Mouse (Mus musculus) kidney, postnatal 4 days (tissue): Measurements from ENCODE around the gene Arhgap33.
"Not testable (repeated sequence)": the region's sequence is repeated elsewhere in the genome, so short reads cannot be mapped to it uniquely, and the experiment has no call there.

Source experiments
- DNase-seq, 2 experiments: peaks; one replicate each; pipeline ENCODE4 v3.0.0; 2021; ENCODE audit warnings: mixed read lengths in 2 of 2

The Arhgap33 gene

GRCm38 (mm10) chr7:30492765-30493164 lies 42.1 kb downstream of the Arhgap33 start:
- peak; percentile 91 to 92 for DNase-seq

GRCm38 (mm10) chr7:30490957-30491307 lies 43.9 kb downstream of the Arhgap33 start:
- DNase-seq: no peak

- DNase-seq: peak; percentile 63 to 67
These were observed 44.5 kb downstream of the Arhgap33 start for GRCm38 (mm10) chr7:30490251-30490956.

GRCm38 (mm10) chr7:30484250-30484649 lies 50.6 kb downstream of the Arhgap33 start:
- peak; percentile 74 to 75 for DNase-seq

- DNase-seq: peak; percentile 71 to 82
These were observed 57.2 kb downstream of the Arhgap33 start for GRCm38 (mm10) chr7:30477415-30478381.

GRCm38 (mm10) chr7:30476136-30476535 lies 58.7 kb downstream of the Arhgap33 start:
- not testable (repeated sequence) for DNase-seq

GRCm38 (mm10) chr7:30474999-30475398 lies 59.9 kb downstream of the Arhgap33 start:
- no peak for DNase-seq

- peak; percentile 76 to 77 for DNase-seq
These were observed 62.4 kb downstream of the Arhgap33 start for GRCm38 (mm10) chr7:30472411-30472810.
